In the genomic region with DNA sequence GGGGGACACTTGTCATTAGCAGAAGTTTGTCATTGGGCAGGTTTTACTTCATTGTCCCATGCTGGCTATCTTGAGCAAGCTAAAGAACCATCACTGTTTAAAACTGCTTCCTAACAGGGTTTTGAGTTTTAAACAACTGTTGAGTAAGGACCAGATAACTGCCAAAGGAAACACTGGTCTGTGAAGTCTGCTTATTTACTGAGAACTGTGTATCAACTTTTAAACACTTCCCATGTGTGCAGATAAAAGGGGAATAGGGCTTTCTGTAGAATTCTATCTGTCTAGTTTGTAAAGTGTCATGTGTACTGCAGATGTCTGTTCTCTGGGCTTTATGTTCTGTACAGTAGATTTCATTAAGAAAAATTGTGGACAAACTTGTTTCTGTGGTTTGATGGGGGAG, we compare ENCODE assay signal across 26 mouse cellular contexts. TPM values are rescaled to one million over a fixed set of nuclear protein-coding genes. Genes with fewer than 3 reads are reported as not detected.
DNase-seq lines count a peak whose midpoint lies in the region; ATAC-seq lines count a peak whose summit lies in the region.
"Had no signal": no experiment of that assay in that cellular context is flagged by ENCODE, and none has a peak within 500 bp of the region (broad histone marks: within the 10 kb centered on the region; RNA-seq: fewer than 3 reads in every experiment).

No protein-coding gene starts in this region.

- no peak overlapping the region for H3K4me3 ChIP-seq in liver, embryonic 11.5 days (ENCODE audit: low read depth, low read length)
- no peak overlapping the region for H3K4me3 ChIP-seq in liver, embryonic 15.5 days (replicated peaks)
- H3K4me3 ChIP-seq in midbrain, embryonic 10.5 days: no peak overlapping the region
- H3K4me3 ChIP-seq: embryonic facial prominence, embryonic 13.5 days; gastrocnemius, adult 2 months; heart, embryonic 12.5 days; hindbrain, embryonic 10.5 days; hindbrain, embryonic 15.5 days had no signal

- DNase-seq in liver, embryonic 11.5 days (ENCODE audit: low spot score): no peak
- DNase-seq in liver: no peak
- no peak for DNase-seq in midbrain, embryonic 10.5 days (ENCODE audit: low spot score)
- DNase-seq in thymus, postnatal 25 days: no peak
- no peak for DNase-seq in kidney, adult 9 months
- DNase-seq: adrenal gland, adult 2 months; adrenal gland, postnatal 25 days; B cell, adult 2 months; cerebellum, adult 18-20 months; cerebellum, adult 9-11 months; cerebellum, postnatal 36 days; gastrocnemius, adult 2 months; gastrocnemius, postnatal 25 days had no signal

- H3K9me3 ChIP-seq in liver, embryonic 11.5 days (ENCODE audit: control insufficient read depth, low read length): no peaks in the 10 kb centered on the region
- H3K9me3 ChIP-seq in liver, embryonic 15.5 days (replicated peaks): no peaks in the 10 kb centered on the region
- no peaks in the 10 kb centered on the region for H3K9me3 ChIP-seq in midbrain, embryonic 10.5 days (replicated peaks)
- H3K9me3 ChIP-seq: embryonic facial prominence, embryonic 13.5 days; G1E; heart, embryonic 12.5 days; hindbrain, embryonic 10.5 days; hindbrain, embryonic 15.5 days had no signal

- H3K4me1 ChIP-seq in liver, embryonic 11.5 days (replicated peaks; ENCODE audit: control insufficient read depth, insufficient read depth, low read length): peaks cover 9% of the 10 kb centered on the region; the same call in 1 of the 2 replicates
- peaks cover 53% of the 10 kb centered on the region for H3K4me1 ChIP-seq in liver, embryonic 15.5 days (replicated peaks)
- peaks cover 4% of the 10 kb centered on the region; the same call in 1 of the 2 replicates for H3K4me1 ChIP-seq in midbrain, embryonic 10.5 days
- H3K4me1 ChIP-seq: hindbrain, embryonic 15.5 days had no signal

- no peak for ATAC-seq in liver, embryonic 11.5 days (replicated peaks; ENCODE audit: low FRiP score)
- 0 out of 2 replicates have a peak, but pooled peaks have one; percentile 12 for ATAC-seq in erythroid progenitor cell, adult 5-6 weeks (replicated peaks; ENCODE audit: low FRiP score, poor library complexity, severe bottlenecking)
- ATAC-seq in liver, embryonic 15.5 days (ENCODE audit: insufficient read depth): 0 out of 2 replicates have a peak, but pooled peaks have one; percentile 7
- ATAC-seq in megakaryocyte-erythroid progenitor cell, adult 5-6 weeks (replicated peaks; ENCODE audit: low FRiP score, low TSS enrichment, poor library complexity, severe bottlenecking): peak; percentile 13
- ATAC-seq: activated CD4-positive, CD25-positive, alpha-beta regulatory T cell, adult 4 months; CD4-positive, CD25-positive, alpha-beta regulatory T cell, adult 4 months; forebrain, embryonic 14.5 days; Patski had no signal

- H3K36me3 ChIP-seq in liver, embryonic 11.5 days (ENCODE audit: control insufficient read depth, insufficient read depth, low read length): no peaks in the 10 kb centered on the region
- no peaks in the 10 kb centered on the region for H3K36me3 ChIP-seq in liver, embryonic 15.5 days (replicated peaks)
- H3K36me3 ChIP-seq in midbrain, embryonic 10.5 days: peaks cover 43% of the 10 kb centered on the region
- H3K36me3 ChIP-seq: G1E; heart, embryonic 12.5 days had no signal

- no peaks in the 10 kb centered on the region for H3K27me3 ChIP-seq in liver, embryonic 11.5 days (replicated peaks; ENCODE audit: control insufficient read depth, insufficient read depth, low read length)
- H3K27me3 ChIP-seq in liver, embryonic 15.5 days: no peaks in the 10 kb centered on the region
- no peaks in the 10 kb centered on the region for H3K27me3 ChIP-seq in midbrain, embryonic 10.5 days (ENCODE audit: low read depth, poor library complexity, severe bottlenecking)
- H3K27me3 ChIP-seq: embryonic facial prominence, embryonic 13.5 days; heart, embryonic 12.5 days; hindbrain, embryonic 15.5 days; Patski had no signal

- no peak overlapping the region for H3K4me2 ChIP-seq in liver, embryonic 11.5 days
- peak overlapping the region; percentile 45; the same call in 1 of the 2 replicates for H3K4me2 ChIP-seq in liver, embryonic 15.5 days
- H3K4me2 ChIP-seq: embryonic facial prominence, embryonic 13.5 days; heart, embryonic 12.5 days; hindbrain, embryonic 15.5 days had no signal

- peak overlapping the region; percentile 65 for H3K27ac ChIP-seq in liver, embryonic 11.5 days (ENCODE audit: low read depth, low read length)
- H3K27ac ChIP-seq in liver, embryonic 15.5 days (replicated peaks): peak overlapping the region; percentile 83
- no peak overlapping the region for H3K27ac ChIP-seq in midbrain, embryonic 10.5 days (replicated peaks)
- H3K27ac ChIP-seq: embryonic facial prominence, embryonic 13.5 days; gastrocnemius, adult 2 months; hindbrain, embryonic 10.5 days; hindbrain, embryonic 15.5 days had no signal

- H3K9ac ChIP-seq in liver, embryonic 11.5 days (ENCODE audit: low read depth, low read length): no peak overlapping the region
- no peak overlapping the region for H3K9ac ChIP-seq in liver, embryonic 15.5 days
- H3K9ac ChIP-seq: embryonic facial prominence, embryonic 13.5 days; heart, embryonic 12.5 days; hindbrain, embryonic 15.5 days had no signal

RNA-seq across cellular contexts. Expression of a gene that starts 13.3 kb away (rescaled TPM):
- polyA plus RNA-seq in liver, embryonic 11.5 days (2014; fragmentation: Nextera tagmentation; extraction: Ambion mirVana): 0.47 and 0.48 TPM in 2 replicates
- total RNA-seq in erythroid progenitor cell, adult 5-6 weeks (2015; ENCODE audit: low replicate concordance): 0.42 and 0.72 TPM in 2 replicates
- 0.51 TPM in 1 of 2 replicates, not detected in the other for total RNA-seq in erythroid progenitor cell, adult 5-6 weeks (2017; ENCODE audit: low replicate concordance)
- polyA plus RNA-seq in liver, embryonic 15.5 days (2015; fragmentation: Nextera tagmentation; extraction: Ambion mirVana): not detected in 2 replicates
- total RNA-seq in megakaryocyte-erythroid progenitor cell, adult 5-6 weeks (2014; fragmentation: Nextera tagmentation): not detected in 2 replicates
- 0.95 TPM in 1 of 2 replicates, not detected in the other for total RNA-seq in megakaryocyte-erythroid progenitor cell, adult 5-6 weeks (2017)
- polyA plus RNA-seq in midbrain, embryonic 10.5 days (2016; fragmentation: Nextera tagmentation; extraction: Ambion mirVana): 0.53 and 0.93 TPM in 2 replicates
- total RNA-seq: gastrocnemius, adult 2 months; gastrocnemius, postnatal 25 days; heart, postnatal 25 days had no signal
- polyA plus RNA-seq: G1E had no signal
